Mouse (Mus musculus) ES-E14 (cell line): ENCODE measurements around the gene Coa7.

Source experiments
- CHD2 ChIP-seq: IDR thresholded peaks from 2 replicates; pipeline ENCODE4 v1.6.1; 2014; ENCODE audit warnings: mild to moderate bottlenecking, low read depth, low read length, inconsistent platforms
- MAFK ChIP-seq: IDR thresholded peaks from 2 replicates; pipeline ENCODE4 v1.6.1; 2014; ENCODE audit warnings: mild to moderate bottlenecking, low read depth, low read length, inconsistent platforms; ENCODE audit not compliant: insufficient read depth
- ZC3H11A ChIP-seq: IDR thresholded peaks from 2 replicates; pipeline ENCODE4 v1.6.1; 2012; ENCODE audit warnings: low read depth, mild to moderate bottlenecking, inconsistent platforms, low read length, borderline replicate concordance

DNA sequence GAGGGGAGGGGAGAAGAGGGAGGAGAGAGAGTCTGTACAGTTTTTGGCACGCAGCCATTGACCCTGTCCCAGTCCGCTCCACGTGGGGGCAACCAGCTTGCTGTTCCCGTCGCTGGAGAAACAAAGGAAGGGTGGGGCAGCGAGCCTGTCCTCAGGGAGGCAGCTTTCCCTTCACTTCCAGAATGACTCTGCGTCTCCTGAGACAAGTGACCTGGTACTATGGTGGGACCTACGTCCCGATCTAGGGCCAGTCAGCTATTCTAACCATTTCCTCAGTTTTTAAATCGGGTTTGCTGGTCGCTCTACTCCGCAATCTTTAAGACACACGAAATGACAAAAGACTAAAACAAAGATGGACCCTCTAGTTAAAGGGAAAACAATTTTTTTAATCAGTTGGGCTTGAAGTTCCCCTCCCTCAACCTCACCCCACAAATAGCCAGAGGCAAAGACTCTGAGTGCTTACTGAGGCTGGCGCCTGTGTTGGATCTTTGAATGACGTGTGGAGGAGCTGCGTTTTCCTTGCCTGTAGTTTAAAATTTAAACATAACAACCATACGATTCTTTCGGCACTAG is 59.8 kb downstream of the Coa7 start:
- TF ChIP-seq CHD2 (no peak), ZC3H11A (no peak), MAFK (no peak)
